Mouse (Mus musculus) duodenum, adult 2 months (tissue): ENCODE data around the gene Qrich2. TPM values are rescaled to one million over a fixed set of nuclear protein-coding genes. Genes with fewer than 3 reads are reported as not detected.

Experiments
- polyA plus RNA-seq: library from polyadenylated mRNA; depleted of rRNA; stranded (reverse); fragments of >200 nt; gene quantifications from 2 replicates; pipeline ENCODE4 v1.2.3, GENCODE M21; 2012; ENCODE audit warnings: low replicate concordance; rRNA removed

Qrich2 gene
- polyA plus RNA-seq: 0.11 and 0.49 TPM in 2 replicates

GRCm38 (mm10) chr11:116466141-116466540, at the start of gene Qrich2:
Gene Qrich2 (minus strand): TSS chr11:116466241.

GRCm38 (mm10) chr11:116493795-116494252, 27.8 kb upstream of the Qrich2 start, which contains the start of gene Prpsap1:
Gene Prpsap1 (minus strand): TSS chr11:116494202.

GRCm38 (mm10) chr11:116433356-116434286, 32.4 kb downstream of the Qrich2 start, which contains the start of gene Ubald2:
Gene Ubald2 (plus strand): TSS chr11:116434094.

GRCm38 (mm10) chr11:116412904-116413630, 53.0 kb downstream of the Qrich2 start, which contains the start of gene Rnf157:
Gene Rnf157 (minus strand): TSS chr11:116413032.

Other genes starting within 250 kb of the Qrich2 start
- 5.0 and 6.3 TPM in 2 replicates for gene Evpl, start 228.2 kb downstream of the Qrich2 start, polyA plus RNA-seq
- 26.5 and 29.7 TPM in 2 replicates for gene Srp68, start 192.0 kb downstream of the Qrich2 start, polyA plus RNA-seq
- gene Galr2, start 185.3 kb downstream of the Qrich2 start, polyA plus RNA-seq: 4.7 and 14.9 TPM in 2 replicates
- gene Exoc7, start 159.0 kb downstream of the Qrich2 start, polyA plus RNA-seq: 12.6 and 16.3 TPM in 2 replicates
- 0.15 and 0.22 TPM in 2 replicates for gene Foxj1, start 130.8 kb downstream of the Qrich2 start, polyA plus RNA-seq
- gene Rnf157, start 53.2 kb downstream of the Qrich2 start, polyA plus RNA-seq: 1.9 and 2.1 TPM in 2 replicates
- gene Ubald2, start 32.1 kb downstream of the Qrich2 start, polyA plus RNA-seq: 255 and 734 TPM in 2 replicates
- 640 and 1,209 TPM in 2 replicates for gene Prpsap1, start 28.0 kb upstream of the Qrich2 start, polyA plus RNA-seq
- 28.5 and 50.1 TPM in 2 replicates for gene Sphk1, start 64.7 kb upstream of the Qrich2 start, polyA plus RNA-seq
- 8.6 and 9.5 TPM in 2 replicates for gene Ube2o, start 115.2 kb upstream of the Qrich2 start, polyA plus RNA-seq
- gene Aanat, start 120.2 kb upstream of the Qrich2 start, polyA plus RNA-seq: not detected in 2 replicates
- 42.6 and 44.9 TPM in 2 replicates for gene Rhbdf2, start 160.8 kb upstream of the Qrich2 start, polyA plus RNA-seq
- gene Prcd, start 187.3 kb upstream of the Qrich2 start, polyA plus RNA-seq: 1.4 TPM in 1 of 2 replicates, not detected in the other
- 25.9 and 31.4 TPM in 2 replicates for gene Cygb, start 188.1 kb upstream of the Qrich2 start, polyA plus RNA-seq